Mouse (Mus musculus) MEL (cell line): ENCODE results near the gene Adarb1. TPM values are rescaled to one million over a fixed set of nuclear protein-coding genes. Genes with fewer than 3 reads are reported as not detected.

Experiments
- DNase-seq: peaks from one replicate; pipeline ENCODE4 v3.0.0; 2011; ENCODE audit warnings: low read depth, low spot score
- H3K27ac ChIP-seq: 2 replicates; pipeline ENCODE4 v1.5.1; 2012; ENCODE audit warnings: low read depth, mild to moderate bottlenecking, control low read depth, low read length, moderate library complexity; ENCODE audit not compliant: control insufficient read depth
- H3K27me3 ChIP-seq, 2 experiments: fragments of 150-350 bp in 1 of 2; sonication (generic) in 1 of 2; 2 replicates each; pipeline ENCODE4 v1.6.1; 2012; ENCODE audit warnings: low read length in 2 of 2, mild to moderate bottlenecking in 2 of 2, improper control_type of control experiment in 1 of 2, moderate library complexity in 1 of 2; ENCODE audit not compliant: insufficient read depth in 2 of 2, control insufficient read depth in 1 of 2
- H3K36me3 ChIP-seq, 2 experiments: 2 replicates each; pipeline ENCODE4 v1.6.1; 2012 to 2014; ENCODE audit warnings: low read length in 2 of 2, improper control_type of control experiment in 1 of 2, inconsistent platforms in 1 of 2, mild to moderate bottlenecking in 1 of 2; ENCODE audit not compliant: insufficient read depth in 2 of 2, control insufficient read depth in 1 of 2
- H3K4me1 ChIP-seq, 2 experiments: fragments of 150-350 bp in 1 of 2; sonication (generic) in 1 of 2; 2 replicates each; pipeline ENCODE4 v1.6.1; 2012; ENCODE audit warnings: low read length in 2 of 2, improper control_type of control experiment in 1 of 2, mild to moderate bottlenecking in 1 of 2; ENCODE audit not compliant: insufficient read depth in 2 of 2, control insufficient read depth in 1 of 2
- H3K4me3 ChIP-seq, 2 experiments: fragments of 150-350 bp in 1 of 2; sonication (generic) in 1 of 2; 2 replicates each; pipeline ENCODE4 v1.5.1; 2012; ENCODE audit warnings: low read depth in 2 of 2, low read length in 2 of 2, mild to moderate bottlenecking in 2 of 2, moderate library complexity in 2 of 2, control low read depth in 1 of 2, improper control_type of control experiment in 1 of 2; ENCODE audit not compliant: control insufficient read depth in 1 of 2, insufficient read depth in 1 of 2
- H3K79me2 ChIP-seq: 2 replicates; pipeline ENCODE4 v1.6.1; 2012; ENCODE audit warnings: mild to moderate bottlenecking, low read length, moderate library complexity; ENCODE audit not compliant: control insufficient read depth, poor library complexity, insufficient read depth
- H3K9ac ChIP-seq: 2 replicates; pipeline ENCODE4 v1.6.1; 2012; ENCODE audit warnings: low read depth, mild to moderate bottlenecking, control low read depth, low read length, moderate library complexity; ENCODE audit not compliant: control insufficient read depth, poor library complexity, severe bottlenecking
- H3K9me3 ChIP-seq: fragments of 150-350 bp; sonication (generic); replicated peaks from 2 replicates; pipeline ENCODE4 v1.6.1; 2012; ENCODE audit warnings: mild to moderate bottlenecking, low read length, improper control_type of control experiment, moderate library complexity; ENCODE audit not compliant: insufficient read depth
- BHLHE40 ChIP-seq: IDR thresholded peaks from 2 replicates; pipeline ENCODE4 v1.6.1; 2012; ENCODE audit warnings: low read depth, mild to moderate bottlenecking, inconsistent platforms, low read length, improper control_type of control experiment, borderline replicate concordance
- CHD2 ChIP-seq: IDR thresholded peaks from 2 replicates; pipeline ENCODE4 v1.6.1; 2011; ENCODE audit warnings: low read length, improper control_type of control experiment
- CTCF ChIP-seq, 3 experiments: IDR thresholded peaks in 2 of 3; conservative IDR thresholded peaks in 1 of 3; 2 replicates each; pipeline ENCODE4 v1.5.1; 2011 to 2012; ENCODE audit warnings: low read length in 3 of 3, low read depth in 2 of 3, mild to moderate bottlenecking in 2 of 3, improper control_type of control experiment in 1 of 3, inconsistent platforms in 1 of 3, mixed read lengths in 1 of 3, moderate library complexity in 1 of 3; ENCODE audit not compliant: control insufficient read depth in 1 of 3, insufficient read depth in 1 of 3, poor library complexity in 1 of 3, severe bottlenecking in 1 of 3
- E2F4 ChIP-seq: IDR thresholded peaks from 2 replicates; pipeline ENCODE4 v1.6.1; 2011; ENCODE audit warnings: low read depth, low read length, improper control_type of control experiment, borderline replicate concordance
- ELF1 ChIP-seq: IDR thresholded peaks from 2 replicates; pipeline ENCODE4 v1.6.1; 2014; ENCODE audit warnings: low read depth, mild to moderate bottlenecking, inconsistent platforms, low read length, improper control_type of control experiment, moderate library complexity
- ETS1 ChIP-seq: IDR thresholded peaks from 2 replicates; pipeline ENCODE4 v1.6.1; 2012; ENCODE audit warnings: low read depth, mild to moderate bottlenecking, inconsistent platforms, low read length, improper control_type of control experiment, moderate library complexity
- GATA1 ChIP-seq: IDR thresholded peaks from 2 replicates; pipeline ENCODE4 v1.6.1; 2011; ENCODE audit warnings: low read depth, low read length, improper control_type of control experiment
- JUND ChIP-seq: IDR thresholded peaks from 2 replicates; pipeline ENCODE4 v1.6.1; 2011; ENCODE audit warnings: low read depth, mild to moderate bottlenecking, improper control_type of control experiment, low read length
- MAFK ChIP-seq: IDR thresholded peaks from 2 replicates; pipeline ENCODE4 v1.6.1; 2011; ENCODE audit warnings: low read depth, mild to moderate bottlenecking, low read length, improper control_type of control experiment, borderline replicate concordance
- MAZ ChIP-seq: IDR thresholded peaks from 2 replicates; pipeline ENCODE4 v1.6.1; 2012; ENCODE audit warnings: low read depth, mild to moderate bottlenecking, inconsistent platforms, low read length, improper control_type of control experiment
- MEF2A ChIP-seq: IDR thresholded peaks from 2 replicates; pipeline ENCODE4 v1.6.1; 2014; ENCODE audit warnings: low read depth, mild to moderate bottlenecking, inconsistent platforms, low read length, improper control_type of control experiment; ENCODE audit not compliant: poor library complexity, insufficient replicate concordance, severe bottlenecking; ENCODE audit errors: extremely low read depth
- MXI1 ChIP-seq: IDR thresholded peaks from 2 replicates; pipeline ENCODE4 v1.6.1; 2011; ENCODE audit warnings: mild to moderate bottlenecking, low read depth, low read length, improper control_type of control experiment
- MYC ChIP-seq: IDR thresholded peaks from 2 replicates; pipeline ENCODE4 v1.6.1; 2011; ENCODE audit warnings: low read depth, mild to moderate bottlenecking, low read length, improper control_type of control experiment, moderate library complexity
- NELFE ChIP-seq: IDR thresholded peaks from 2 replicates; pipeline ENCODE4 v1.6.1; 2011; ENCODE audit warnings: low read depth, low read length, improper control_type of control experiment
- NRF1 ChIP-seq: IDR thresholded peaks from 2 replicates; pipeline ENCODE4 v1.6.1; 2014; ENCODE audit warnings: low read depth, mild to moderate bottlenecking, inconsistent platforms, low read length, improper control_type of control experiment, moderate library complexity; ENCODE audit not compliant: poor library complexity, insufficient read depth, severe bottlenecking
- POLR2AphosphoS5 ChIP-seq: IDR thresholded peaks from 2 replicates; pipeline ENCODE4 v1.6.1; 2012; ENCODE audit warnings: low read depth, borderline replicate concordance, mild to moderate bottlenecking, inconsistent platforms, low read length, moderate library complexity, mixed read lengths
- TCF12 ChIP-seq: IDR thresholded peaks from 2 replicates; pipeline ENCODE4 v1.6.1; 2014; ENCODE audit warnings: low read depth, mild to moderate bottlenecking, inconsistent platforms, low read length, improper control_type of control experiment, moderate library complexity
- UBTF ChIP-seq: IDR thresholded peaks from 2 replicates; pipeline ENCODE4 v1.6.1; 2012; ENCODE audit warnings: low read depth, mild to moderate bottlenecking, inconsistent platforms, low read length, improper control_type of control experiment, moderate library complexity, borderline replicate concordance; ENCODE audit not compliant: insufficient read depth
- ZMIZ1 ChIP-seq: IDR thresholded peaks from 2 replicates; pipeline ENCODE4 v1.6.1; 2012; ENCODE audit warnings: low read depth, mild to moderate bottlenecking, inconsistent platforms, low read length, improper control_type of control experiment, moderate library complexity
- ZNF384 ChIP-seq: IDR thresholded peaks from 2 replicates; pipeline ENCODE4 v1.6.1; 2012; ENCODE audit warnings: low read depth, mild to moderate bottlenecking, inconsistent platforms, low read length, improper control_type of control experiment
- polyA plus RNA-seq, 2 experiments: library from polyadenylated mRNA; stranded (reverse) in 1 of 2; unstranded in 1 of 2; fragments of >175 nt in 1 of 2; fragments of >200 nt in 1 of 2; gene quantifications; 2 replicates each; pipeline versions ENCODE4 v1.2.1 to v1.2.4; 2012; ENCODE audit warnings: low replicate concordance in 2 of 2, low read depth in 1 of 2; ENCODE audit not compliant: insufficient read length in 2 of 2, insufficient read depth in 1 of 2, missing spikeins in 1 of 2
- total RNA-seq: library from RNA; depleted of rRNA; stranded (reverse); fragments of 300-350 nt; gene quantifications from 2 replicates; pipeline ENCODE4 v1.2.3, GENCODE M21; 2012

The Adarb1 gene
- total and polyA plus RNA-seq, 3 experiments: 2.4 to 3.8 TPM; not detected in 1

GRCm38 (mm10) chr10:77251223-77251783, 166.8 kb downstream of the Adarb1 start:
- Histone ChIP-seq H3K9ac (no peak overlapping the region; the same call in 1 of the 2 replicates), H3K9me3 (no peaks in the 10 kb centered on the region), H3K79me2 (no peaks in the 10 kb centered on the region), H3K4me1 (peaks cover 0 to 14% of the 10 kb centered on the region in 2 experiments; a peak in 2 of 4 replicates), H3K27ac (no peak overlapping the region), H3K4me3 (no peak overlapping the region)
- no peak for TF ChIP-seq POLR2AphosphoS5
- TF ChIP-seq, all 39 proteins: peak for 0
- no peaks in the 10 kb centered on the region for H3K27me3 ChIP-seq
- H3K36me3 ChIP-seq: peaks cover 0 to 4% of the 10 kb centered on the region in 2 experiments; a peak in 1 of 4 replicates
- no peak for DNase-seq

- Histone ChIP-seq H3K9ac (no peak overlapping the region), H3K36me3 (peaks cover 0 to 4% of the 10 kb centered on the region in 2 experiments; a peak in 1 of 4 replicates), H3K79me2 (no peaks in the 10 kb centered on the region), H3K27ac (no peak overlapping the region), H3K27me3 (no peaks in the 10 kb centered on the region), H3K4me3 (no peak overlapping the region), H3K4me1 (peaks cover 0 to 14% of the 10 kb centered on the region in 2 experiments; a peak in 2 of 4 replicates), H3K9me3 (no peaks in the 10 kb centered on the region)
- DNase-seq: no peak
- TF ChIP-seq MEF2A (no peak), NRF1 (no peak), UBTF (no peak), TCF12 (no peak), ZMIZ1 (no peak), ETS1 (no peak), BHLHE40 (no peak), CTCF (IDR thresholded peaks at IDR 0.05 in 2 of 3, conservative IDR thresholded peaks at IDR 0.05 in 1 of 3; ENCODE audit: control insufficient read depth in 1 of 3, insufficient read depth in 1 of 3, low read depth in 2 of 3, low read length in 3 of 3, poor library complexity in 1 of 3, severe bottlenecking in 1 of 3) (no peak), GATA1 (no peak), NELFE (no peak), ELF1 (no peak), MXI1 (no peak), JUND (no peak)
These were observed 170.4 kb downstream of the Adarb1 start for GRCm38 (mm10) chr10:77247707-77248106.

GRCm38 (mm10) chr10:77247048-77247447, 171.0 kb downstream of the Adarb1 start:
- no peak for TF ChIP-seq MAFK
- TF ChIP-seq MYC: no peak
- no peak for TF ChIP-seq MAZ
- no peak for TF ChIP-seq ETS1
- TF ChIP-seq E2F4: no peak
- no peak for TF ChIP-seq BHLHE40
- TF ChIP-seq MXI1: no peak
- no peak for TF ChIP-seq ZNF384
- no peak for TF ChIP-seq CHD2
- TF ChIP-seq MEF2A: no peak
- TF ChIP-seq NRF1: no peak
- H3K79me2 ChIP-seq: no peaks in the 10 kb centered on the region
- H3K4me1 ChIP-seq: peaks cover 0 to 7% of the 10 kb centered on the region in 2 experiments; a peak in 2 of 4 replicates
- no peaks in the 10 kb centered on the region for H3K27me3 ChIP-seq
- no peak overlapping the region for H3K27ac ChIP-seq
- H3K4me3 ChIP-seq: no peak overlapping the region
- no peaks in the 10 kb centered on the region for H3K9me3 ChIP-seq
- H3K9ac ChIP-seq: no peak overlapping the region
- peaks cover 0 to 4% of the 10 kb centered on the region in 2 experiments; a peak in 1 of 4 replicates for H3K36me3 ChIP-seq
- no peak for DNase-seq
